Comparison of ENCODE assay signal across 18 mouse cellular contexts in genomic region chr2:32923551-32924250, GRCm38 (mm10). TPM values are rescaled to one million over a fixed set of nuclear protein-coding genes. Genes with fewer than 3 reads are reported as not detected.
DNase-seq lines count a peak whose midpoint lies in the region; ATAC-seq and TF ChIP-seq lines count a peak whose summit lies in the region.
"Had no signal": no experiment of that assay in that cellular context is flagged by ENCODE, and none has a peak within 500 bp of the region (broad histone marks: within the 10 kb centered on the region; RNA-seq: fewer than 3 reads in every experiment).

No protein-coding gene starts in this region.

- peaks cover 77% of the 10 kb centered on the region for H3K36me3 ChIP-seq in megakaryocyte, embryonic 14.5 days (replicated peaks; ENCODE audit: low read length)
- 0 out of 2 replicates have a peak, but pooled peaks cover 5% of the 10 kb centered on the region for H3K36me3 ChIP-seq in ES-Bruce4 (ENCODE audit: control insufficient read depth, insufficient read depth, low read length, poor library complexity, severe bottlenecking)

- TF ChIP-seq CTCF in ES-Bruce4 (IDR thresholded peaks at IDR 0.05; ENCODE audit: low read depth, low read length): no peak

- peak overlapping the region; percentile 38 for H3K4me3 ChIP-seq in megakaryocyte, embryonic 14.5 days (replicated peaks)
- peak overlapping the region; percentile 21; the same call in 1 of the 2 replicates for H3K4me3 ChIP-seq in ES-Bruce4 (ENCODE audit: low read depth, low read length)
- H3K4me3 ChIP-seq: embryonic facial prominence, embryonic 13.5 days; forebrain, embryonic 12.5 days; gastrocnemius, adult 2 months; hindbrain, embryonic 10.5 days; intestine, embryonic 15.5 days had no signal

- ATAC-seq in megakaryocyte, adult 5-6 weeks (ENCODE audit: poor library complexity, severe bottlenecking): no peak
- ATAC-seq: intestine, embryonic 15.5 days had no signal

- TF ChIP-seq EP300 in ES-Bruce4 (IDR thresholded peaks at IDR 0.05; ENCODE audit: insufficient read depth, low read depth, low read length): no peak

- no peak overlapping the region for H3K9ac ChIP-seq in ES-Bruce4 (ENCODE audit: low read depth, poor library complexity, severe bottlenecking)
- H3K9ac ChIP-seq: embryonic facial prominence, embryonic 13.5 days; forebrain, embryonic 12.5 days; intestine, embryonic 15.5 days had no signal

- H3K27ac ChIP-seq in ES-Bruce4 (ENCODE audit: insufficient read depth, low read length): no peak overlapping the region
- H3K27ac ChIP-seq: embryonic facial prominence, embryonic 13.5 days; forebrain, embryonic 12.5 days; gastrocnemius, adult 2 months; hindbrain, embryonic 10.5 days; intestine, embryonic 15.5 days had no signal

- DNase-seq in heart, adult 11 months: peak; percentile 91
- no peak for DNase-seq in heart, adult 9 months (ENCODE audit: low spot score in 2 of 2)
- no peak for DNase-seq in cerebellum, adult 18-20 months
- DNase-seq: adrenal gland, adult 8-10 months; adrenal gland, postnatal 36 days; cerebellum, adult 8-10 months; cerebellum, postnatal 14 days; embryo, embryonic 11 days; gastrocnemius, adult 2 months; gastrocnemius, postnatal 25 days had no signal

- TF ChIP-seq POLR2A in ES-Bruce4 (IDR thresholded peaks at IDR 0.05; ENCODE audit: insufficient read depth, low read length): no peak

- H3K4me1 ChIP-seq in megakaryocyte, embryonic 14.5 days: peaks cover 14% of the 10 kb centered on the region; the same call in 1 of the 2 replicates
- peaks cover 5% of the 10 kb centered on the region for H3K4me1 ChIP-seq in ES-Bruce4 (ENCODE audit: control insufficient read depth, insufficient read depth, low read length)
- H3K4me1 ChIP-seq: embryonic facial prominence, embryonic 13.5 days; forebrain, embryonic 12.5 days; intestine, embryonic 15.5 days had no signal

- H3K9me3 ChIP-seq in megakaryocyte, embryonic 14.5 days: no peaks in the 10 kb centered on the region
- no peaks in the 10 kb centered on the region for H3K9me3 ChIP-seq in ES-Bruce4 (replicated peaks; ENCODE audit: control insufficient read depth, insufficient read depth, low read length, poor library complexity, severe bottlenecking)
- H3K9me3 ChIP-seq: embryonic facial prominence, embryonic 13.5 days; forebrain, embryonic 12.5 days; G1E; hindbrain, embryonic 10.5 days; intestine, embryonic 15.5 days had no signal

- peaks cover 64% of the 10 kb centered on the region for H3K27me3 ChIP-seq in megakaryocyte, embryonic 14.5 days (replicated peaks)
- no peaks in the 10 kb centered on the region for H3K27me3 ChIP-seq in ES-Bruce4 (ENCODE audit: control insufficient read depth, insufficient read depth, low read length, poor library complexity, severe bottlenecking)
- H3K27me3 ChIP-seq: embryonic facial prominence, embryonic 13.5 days; forebrain, embryonic 12.5 days; intestine, embryonic 15.5 days had no signal

RNA-seq across cellular contexts. Expression of gene Rpl12, which starts 37.7 kb away (rescaled TPM):
- polyA plus RNA-seq in megakaryocyte, embryonic 14.5 days (2012; ENCODE audit: insufficient read depth, low replicate concordance): 796 and 1,818 TPM in 2 replicates
- total RNA-seq in megakaryocyte, adult 5-6 weeks (2015): 1,104 and 1,138 TPM in 2 replicates
- 1,103 and 1,144 TPM in 2 replicates for total RNA-seq in megakaryocyte, adult 5-6 weeks (2017)
- 114 and 117 TPM in 2 replicates for polyA plus RNA-seq in ES-Bruce4 (2011; ENCODE audit: insufficient read depth, insufficient read length, low read depth, missing spikeins)

RNA-seq across cellular contexts. Expression of gene Lrsam1, which starts 37.7 kb away (rescaled TPM):
- 8.5 and 10.1 TPM in 2 replicates for polyA plus RNA-seq in megakaryocyte, embryonic 14.5 days (2012; ENCODE audit: insufficient read depth, low replicate concordance)
- 3.2 and 5.5 TPM in 2 replicates for total RNA-seq in megakaryocyte, adult 5-6 weeks (2015)
- total RNA-seq in megakaryocyte, adult 5-6 weeks (2017): 7.2 and 10.6 TPM in 2 replicates
- polyA plus RNA-seq in ES-Bruce4 (2011; ENCODE audit: insufficient read depth, insufficient read length, low read depth, missing spikeins): 14.7 and 17.0 TPM in 2 replicates

RNA-seq across cellular contexts. Expression of gene Fam129b, which starts 47.8 kb away (rescaled TPM):
- 19.5 and 38.4 TPM in 2 replicates for polyA plus RNA-seq in megakaryocyte, embryonic 14.5 days (2012; ENCODE audit: insufficient read depth, low replicate concordance)
- total RNA-seq in megakaryocyte, adult 5-6 weeks (2015): 18.4 and 20.9 TPM in 2 replicates
- total RNA-seq in megakaryocyte, adult 5-6 weeks (2017): 38.3 and 40.7 TPM in 2 replicates
- polyA plus RNA-seq in ES-Bruce4 (2011; ENCODE audit: insufficient read depth, insufficient read length, low read depth, missing spikeins): 65.5 and 71.6 TPM in 2 replicates

RNA-seq across cellular contexts. Expression of gene Slc2a8, which starts 58.2 kb away (rescaled TPM):
- polyA plus RNA-seq in megakaryocyte, embryonic 14.5 days (2012; ENCODE audit: insufficient read depth, low replicate concordance): 28.4 and 135 TPM in 2 replicates
- total RNA-seq in megakaryocyte, adult 5-6 weeks (2015): 1.4 and 1.5 TPM in 2 replicates
- total RNA-seq in megakaryocyte, adult 5-6 weeks (2017): 0.89 and 1.8 TPM in 2 replicates
- 7.9 and 9.0 TPM in 2 replicates for polyA plus RNA-seq in ES-Bruce4 (2011; ENCODE audit: insufficient read depth, insufficient read length, low read depth, missing spikeins)
